Mouse (Mus musculus) hindbrain, postnatal 0 days (tissue): ENCODE measurements around the gene Nobox. TPM values are rescaled to one million over a fixed set of nuclear protein-coding genes. Genes with fewer than 3 reads are reported as not detected.

ENCODE experiments used
- ATAC-seq: fragments of 200-750 bp; cut with Nextera tagmentation; 2 replicates; pipeline ENCODE4 v1.8.0; 2017; ENCODE audit warnings: mild to moderate bottlenecking, moderate TSS enrichment, moderate library complexity
- DNase-seq: peaks from one replicate; pipeline ENCODE4 v3.0.0-alpha.2; 2015; ENCODE audit warnings: low spot score
- H3K27ac ChIP-seq: fragments of 300-500 bp; sonication (generic); 2 replicates; pipeline ENCODE4 v1.5.1; 2014; ENCODE audit warnings: mild to moderate bottlenecking
- H3K27me3 ChIP-seq: fragments of 300-500 bp; sonication (generic); 2 replicates; pipeline ENCODE4 v1.6.1; 2014; ENCODE audit warnings: low read length, mixed read lengths; ENCODE audit not compliant: insufficient read depth
- H3K36me3 ChIP-seq: fragments of 300-500 bp; sonication (generic); 2 replicates; pipeline ENCODE4 v1.6.1; 2014; ENCODE audit warnings: low read length, mixed read lengths; ENCODE audit not compliant: insufficient read depth
- H3K4me1 ChIP-seq: fragments of 300-500 bp; sonication (generic); 2 replicates; pipeline ENCODE4 v1.6.1; 2014; ENCODE audit warnings: antibody characterized with exemption, low read length, mixed read lengths; ENCODE audit not compliant: insufficient read depth
- H3K4me2 ChIP-seq: fragments of 300-500 bp; sonication (generic); 2 replicates; pipeline ENCODE4 v1.6.1; 2014; ENCODE audit warnings: low read depth, mild to moderate bottlenecking, low read length, moderate library complexity, mixed read lengths
- H3K4me3 ChIP-seq: fragments of 300-500 bp; sonication (generic); 2 replicates; pipeline ENCODE4 v1.5.1; 2014; ENCODE audit warnings: low read length
- H3K9ac ChIP-seq: fragments of 300-500 bp; sonication (generic); replicated peaks from 2 replicates; pipeline ENCODE4 v1.6.1; 2014; ENCODE audit warnings: mild to moderate bottlenecking, low read length, moderate library complexity, mixed read lengths
- H3K9me3 ChIP-seq: fragments of 300-500 bp; sonication (generic); 2 replicates; pipeline ENCODE4 v1.6.1; 2016; ENCODE audit warnings: low read length, mixed read lengths
- CTCF ChIP-seq: IDR thresholded peaks from 2 replicates; pipeline ENCODE4 v1.5.1; 2016; ENCODE audit warnings: antibody characterized with exemption, control low read depth, low read depth
- WGBS: fragments of 180-500 bp; shearing (Covaris S2); extraction: QIAGEN DNeasy Blood & Tissue Kit; methylation state at CpG from one replicate; pipeline ENCODE4 v1.1.7; 2014; 5-methylcytosine and 5-hydroxymethylcytosine counted together
- polyA plus RNA-seq: library from polyadenylated mRNA; unstranded; fragments of >200 nt; fragmentation: Nextera tagmentation; extraction: Ambion mirVana; gene quantifications from 2 replicates; pipeline ENCODE4 v1.2.1, GENCODE M21; 2015
- total RNA-seq: library from RNA; depleted of rRNA; stranded (reverse); fragments of >200 nt; gene quantifications from 2 replicates; pipeline ENCODE4 v1.2.3, GENCODE M21; 2014

The Nobox gene
- total and polyA plus RNA-seq, 2 experiments from 2014 or later: not detected

- no peak for DNase-seq
- Histone ChIP-seq H3K27me3 (no peaks in the 10 kb centered on the region), H3K9me3 (no peaks in the 10 kb centered on the region), H3K4me2 (no peak overlapping the region), H3K36me3 (no peaks in the 10 kb centered on the region), H3K4me1 (peaks cover 3% of the 10 kb centered on the region; the same call in 1 of the 2 replicates), H3K4me3 (no peak overlapping the region), H3K27ac (no peak overlapping the region), H3K9ac (no peak overlapping the region)
- ATAC-seq: no peak
- no peak for TF ChIP-seq CTCF
- 82% methylated on average over 2 of the region's 2 CpGs for WGBS
Observed at GRCm38 (mm10) chr6:43338804-43339203, 29.4 kb upstream of the Nobox start.

GRCm38 (mm10) chr6:43337491-43337961 lies 28.2 kb upstream of the Nobox start:
- no peaks in the 10 kb centered on the region for H3K36me3 ChIP-seq
- 0 out of 2 replicates have a peak overlapping the region, but pooled peaks have one; percentile 32 for H3K27ac ChIP-seq
- ATAC-seq (peak; percentile 77), DNase-seq (peak; percentile 53)
- H3K9me3 ChIP-seq: no peaks in the 10 kb centered on the region
- H3K4me2 ChIP-seq: no peak overlapping the region
- no peak overlapping the region for H3K4me3 ChIP-seq
- H3K9ac ChIP-seq: no peak overlapping the region
- 27% methylated on average over 10 of the region's 10 CpGs for WGBS
- H3K4me1 ChIP-seq: peaks cover 12% of the 10 kb centered on the region
- no peak for TF ChIP-seq CTCF
- no peaks in the 10 kb centered on the region for H3K27me3 ChIP-seq

- Histone ChIP-seq H3K27me3 (no peaks in the 10 kb centered on the region), H3K4me3 (no peak overlapping the region), H3K9ac (no peak overlapping the region), H3K4me2 (no peak overlapping the region), H3K9me3 (no peaks in the 10 kb centered on the region), H3K27ac (no peak overlapping the region), H3K36me3 (no peaks in the 10 kb centered on the region), H3K4me1 (peaks cover 12% of the 10 kb centered on the region)
- peak; percentile 30; the same call in 1 of the 2 replicates for TF ChIP-seq CTCF
- ATAC-seq (peak; percentile 21; the same call in 1 of the 2 replicates), DNase-seq (peak; percentile 78)
- WGBS: 72% methylated on average over 3 of the region's 3 CpGs
Observed at GRCm38 (mm10) chr6:43335619-43336234, 26.4 kb upstream of the Nobox start.

GRCm38 (mm10) chr6:43333479-43333878 lies 24.1 kb upstream of the Nobox start:
- no peaks in the 10 kb centered on the region for H3K27me3 ChIP-seq
- H3K4me1 ChIP-seq: peaks cover 12% of the 10 kb centered on the region
- H3K9me3 ChIP-seq: no peaks in the 10 kb centered on the region
- H3K4me3 ChIP-seq: no peak overlapping the region
- H3K4me2 ChIP-seq: no peak overlapping the region
- no peak overlapping the region for H3K9ac ChIP-seq
- no peaks in the 10 kb centered on the region for H3K36me3 ChIP-seq
- H3K27ac ChIP-seq: peak overlapping the region; percentile 38; the same call in 1 of the 2 replicates
- peak; percentile 81 for DNase-seq
- WGBS: 32% methylated on average over 4 of the region's 4 CpGs
- peak; percentile 79 for ATAC-seq
- TF ChIP-seq CTCF: no peak

- TF ChIP-seq CTCF: no peak
- Histone ChIP-seq H3K4me3 (no peak overlapping the region), H3K36me3 (no peaks in the 10 kb centered on the region), H3K27me3 (no peaks in the 10 kb centered on the region), H3K9me3 (no peaks in the 10 kb centered on the region), H3K4me2 (no peak overlapping the region), H3K27ac (no peak overlapping the region), H3K9ac (no peak overlapping the region), H3K4me1 (no peaks in the 10 kb centered on the region)
- DNase-seq (no peak), ATAC-seq (peak; percentile 59)
- WGBS: 63% methylated on average over 8 of the region's 8 CpGs
Observed at GRCm38 (mm10) chr6:43312961-43313656, 3.8 kb upstream of the Nobox start.

GRCm38 (mm10) chr6:43312546-43312945 lies 3.2 kb upstream of the Nobox start:
- no peaks in the 10 kb centered on the region for H3K27me3 ChIP-seq
- no peak overlapping the region for H3K4me2 ChIP-seq
- no peaks in the 10 kb centered on the region for H3K4me1 ChIP-seq
- no peak overlapping the region for H3K9ac ChIP-seq
- no peak overlapping the region for H3K4me3 ChIP-seq
- no peak for TF ChIP-seq CTCF
- no peaks in the 10 kb centered on the region for H3K9me3 ChIP-seq
- no peak overlapping the region for H3K27ac ChIP-seq
- no peaks in the 10 kb centered on the region for H3K36me3 ChIP-seq
- DNase-seq (no peak), ATAC-seq (no peak)

- no peak for ATAC-seq
- Histone ChIP-seq H3K4me2 (no peak overlapping the region), H3K4me1 (no peaks in the 10 kb centered on the region), H3K9me3 (no peaks in the 10 kb centered on the region), H3K4me3 (no peak overlapping the region), H3K27me3 (no peaks in the 10 kb centered on the region), H3K9ac (no peak overlapping the region), H3K27ac (no peak overlapping the region), H3K36me3 (no peaks in the 10 kb centered on the region)
- no peak for TF ChIP-seq CTCF
- 80% methylated on average over 6 of the region's 6 CpGs for WGBS
- no peak for DNase-seq
Observed at GRCm38 (mm10) chr6:43310071-43310470, 717 bp upstream of the Nobox start.
